Mouse (Mus musculus): ENCODE measurements around the gene Ddr1.

DNA sequence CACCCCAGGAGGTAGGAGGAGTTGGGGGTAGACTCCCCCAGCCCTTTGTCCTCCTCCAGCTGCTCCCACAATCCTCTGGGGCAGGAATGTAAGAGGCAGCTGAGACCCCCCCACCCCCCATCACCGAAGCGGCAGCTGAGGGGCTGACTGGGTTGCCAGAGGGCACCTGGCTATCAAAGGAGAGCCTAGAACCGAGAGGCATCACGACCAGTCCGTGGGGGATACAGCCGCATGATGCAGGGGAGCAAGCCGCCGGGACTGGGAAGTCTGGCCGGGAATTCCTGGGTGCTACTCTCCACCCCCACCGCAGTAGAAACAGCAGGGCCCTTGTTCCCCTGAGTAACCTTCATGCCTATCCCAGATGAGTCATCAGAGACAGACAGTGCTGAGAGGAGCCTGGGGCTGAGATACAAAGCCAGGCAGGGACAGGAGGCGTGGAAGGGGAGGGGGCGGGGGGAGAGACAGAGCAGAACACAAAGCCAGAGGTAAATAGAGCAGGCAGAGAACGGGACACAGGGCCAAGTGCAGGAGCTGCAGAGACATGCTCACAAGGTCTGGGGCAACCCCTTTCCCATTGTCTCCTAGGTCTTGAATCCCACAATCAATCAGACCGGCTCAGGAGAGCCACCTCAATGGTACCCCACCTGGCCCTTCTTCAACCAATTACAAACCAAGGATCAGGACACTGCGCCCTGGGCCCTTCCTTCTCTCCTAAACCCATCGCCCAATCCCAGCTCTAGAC lies 6.5 kb downstream of the Ddr1 start:
- TF ChIP-seq CTCF (IDR thresholded peaks at IDR 0.05; ENCODE audit: control insufficient read depth, insufficient read depth, insufficient read length) (no peak), CEBPB (IDR thresholded peaks at IDR 0.05; ENCODE audit: low read depth) (no peak), USF1 (IDR thresholded peaks at IDR 0.05; ENCODE audit: low read depth) (no peak), FOSL1 (IDR thresholded peaks at IDR 0.05; ENCODE audit: insufficient read depth, low read length, poor library complexity, severe bottlenecking) (peak; percentile 13), MAX (IDR thresholded peaks at IDR 0.05) (peak; percentile 71), MYOD1 (IDR thresholded peaks at IDR 0.05; ENCODE audit: control insufficient read depth, insufficient read length, low read depth) (no peak)

All from C2C12 (cell line).